Mouse (Mus musculus) common myeloid progenitor, adult 5-6 weeks (primary cell): ENCODE data around the gene Rrp8. TPM values are rescaled to one million over a fixed set of nuclear protein-coding genes. Genes with fewer than 3 reads are reported as not detected.

Experiments used
- ATAC-seq: replicated peaks from 2 replicates; pipeline ENCODE4 v1.8.0; 2016; ENCODE audit warnings: low read depth, mild to moderate bottlenecking, moderate TSS enrichment, inconsistent platforms; ENCODE audit not compliant: poor library complexity, severe bottlenecking
- total RNA-seq: library from RNA; stranded (forward); fragments of 200-1000, 187-1606 nt; gene quantifications from 2 replicates; pipeline ENCODE4 v1.2.3, GENCODE M21; 2017

Gene Rrp8
- total RNA-seq, 1 experiment from 2014 or later = 26.5 TPM

DNA sequence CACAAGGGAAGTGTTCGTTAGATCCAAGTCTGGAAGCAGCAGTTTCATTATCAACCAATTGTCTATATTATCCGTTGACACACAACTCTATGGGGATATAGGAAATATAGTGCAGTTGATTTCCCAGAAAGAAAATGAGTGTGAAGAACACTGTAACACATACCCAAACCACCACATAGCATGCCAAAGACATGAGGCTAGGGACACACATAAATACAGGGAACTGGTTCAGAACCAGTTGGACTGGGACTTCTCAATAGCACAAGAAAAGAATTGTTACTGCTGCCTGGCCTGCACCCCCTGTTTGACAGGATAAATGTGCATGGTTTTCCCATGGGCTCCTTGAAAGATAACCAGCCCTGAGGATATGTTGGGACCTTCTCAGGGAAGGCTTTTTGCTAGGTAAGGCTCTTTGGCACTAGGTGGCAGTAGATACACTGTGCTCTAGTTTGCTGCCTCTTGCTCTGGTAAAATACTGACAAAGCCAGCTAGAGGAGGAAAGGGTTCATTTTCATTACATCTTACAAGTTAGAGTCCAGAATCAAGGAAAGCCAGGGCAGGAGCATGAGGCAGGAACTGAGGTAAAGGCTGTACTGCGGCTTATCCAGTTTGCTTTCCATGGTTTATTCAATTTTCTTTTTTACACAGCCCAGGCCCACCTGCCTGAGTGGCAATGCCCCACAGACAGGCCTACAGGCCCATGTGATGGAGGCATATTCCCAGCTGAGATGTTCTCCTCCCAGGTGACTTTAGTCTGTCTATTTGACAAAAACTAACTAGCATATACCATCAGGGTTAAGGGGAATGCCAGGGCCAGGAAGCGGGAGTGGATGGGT lies 10.8 kb downstream of the Rrp8 start:
- peak; percentile 87 for ATAC-seq

DNA sequence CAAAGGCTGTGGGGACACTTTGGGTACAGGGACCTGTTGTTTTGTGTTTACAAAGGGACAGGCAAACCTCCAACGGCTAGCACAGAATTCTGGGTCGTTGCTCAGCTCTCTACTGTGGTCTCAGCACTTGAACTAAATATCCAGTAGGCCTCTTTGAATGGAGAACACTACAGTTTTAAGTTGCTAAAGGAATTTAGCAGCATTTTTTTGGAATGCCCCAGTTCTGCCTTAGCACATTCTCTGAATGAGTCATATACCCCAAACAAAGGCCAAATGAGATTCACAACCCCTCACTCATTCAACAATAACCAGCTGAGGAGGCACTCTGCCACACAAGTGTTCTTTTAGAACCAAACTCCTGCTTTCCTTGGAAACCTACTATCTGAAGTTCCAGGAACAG lies 15.3 kb downstream of the Rrp8 start:
- no peak for ATAC-seq

DNA sequence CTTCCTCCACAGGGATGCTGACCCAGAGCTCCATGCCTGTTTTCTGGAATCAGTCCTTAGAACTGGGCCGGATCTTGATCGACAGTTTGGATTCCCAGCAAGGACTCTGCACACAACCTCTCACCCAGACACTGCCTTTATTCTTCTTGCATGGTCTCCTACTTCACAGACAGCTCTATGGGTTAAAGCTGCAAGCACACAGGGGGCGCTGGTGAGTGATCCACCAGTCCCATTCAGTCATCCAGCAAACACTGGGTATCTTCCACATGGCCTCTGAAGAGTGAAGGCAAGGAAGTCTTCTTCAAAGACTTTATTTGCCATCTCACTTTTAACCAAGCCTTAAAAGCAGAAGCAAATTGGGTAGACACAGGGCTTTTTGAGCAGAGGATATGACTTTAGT lies 21.8 kb downstream of the Rrp8 start:
- ATAC-seq = peak; percentile 60; the same call in 1 of the 2 replicates

DNA sequence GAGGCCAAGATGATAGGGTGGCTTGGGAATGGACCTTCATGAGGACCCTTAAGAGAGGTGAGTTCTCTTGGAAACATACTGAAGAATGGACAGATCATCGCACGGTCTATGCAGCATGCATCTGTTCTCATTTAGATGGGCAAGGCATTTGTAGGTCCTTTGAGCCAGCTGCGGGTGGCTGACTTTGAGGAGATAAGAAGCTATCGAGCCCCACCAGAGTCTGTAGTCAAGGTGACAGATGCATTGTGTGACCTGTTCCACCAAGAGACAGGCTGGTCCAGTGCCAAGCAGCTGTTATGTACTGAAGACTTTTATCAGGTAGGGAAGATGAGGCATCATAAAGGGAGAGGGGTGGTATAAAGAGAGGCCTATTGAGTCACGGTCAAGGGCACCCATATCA lies 28.5 kb downstream of the Rrp8 start:
- peak; percentile 50; the same call in 1 of the 2 replicates for ATAC-seq

DNA sequence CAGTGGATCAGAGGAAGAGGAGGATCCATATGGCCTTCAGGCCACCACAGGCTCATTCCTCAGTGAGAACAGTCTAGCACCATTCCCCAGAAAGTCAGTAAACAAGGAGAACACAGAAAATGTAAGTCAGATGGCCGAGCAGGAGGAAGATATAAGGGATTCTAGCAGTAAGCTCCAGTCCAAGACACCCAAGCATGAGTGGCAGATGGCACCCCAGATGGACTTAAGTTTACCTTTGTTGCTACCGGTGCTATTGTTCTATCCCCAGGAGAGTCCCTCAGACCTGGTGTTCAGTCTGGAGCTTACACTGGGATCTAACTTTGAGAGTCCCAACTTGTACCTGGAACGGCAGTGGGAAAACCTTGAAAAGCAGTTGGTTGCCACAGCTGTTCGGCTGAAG lies 33.4 kb downstream of the Rrp8 start:
- ATAC-seq = no peak

DNA sequence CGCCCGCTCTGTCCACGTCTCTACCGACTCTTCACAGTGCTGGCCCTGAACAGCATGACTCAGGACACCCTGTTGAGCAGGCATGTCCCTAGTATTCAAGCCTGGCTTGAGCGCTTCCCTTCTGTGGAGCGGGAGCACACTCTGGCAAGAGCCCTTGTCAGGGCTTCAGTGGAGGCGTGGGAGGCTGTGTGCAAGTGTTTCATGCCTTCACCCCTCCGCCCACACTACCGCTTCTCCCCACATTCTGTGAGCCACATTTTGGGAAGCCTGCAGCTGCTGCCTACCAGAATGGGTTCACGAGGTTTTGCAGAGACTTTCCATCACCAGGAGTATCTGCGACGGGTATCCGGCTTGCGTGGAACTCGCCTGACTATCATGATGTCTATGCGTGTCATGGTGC lies 34.0 kb downstream of the Rrp8 start:
- ATAC-seq = no peak

DNA sequence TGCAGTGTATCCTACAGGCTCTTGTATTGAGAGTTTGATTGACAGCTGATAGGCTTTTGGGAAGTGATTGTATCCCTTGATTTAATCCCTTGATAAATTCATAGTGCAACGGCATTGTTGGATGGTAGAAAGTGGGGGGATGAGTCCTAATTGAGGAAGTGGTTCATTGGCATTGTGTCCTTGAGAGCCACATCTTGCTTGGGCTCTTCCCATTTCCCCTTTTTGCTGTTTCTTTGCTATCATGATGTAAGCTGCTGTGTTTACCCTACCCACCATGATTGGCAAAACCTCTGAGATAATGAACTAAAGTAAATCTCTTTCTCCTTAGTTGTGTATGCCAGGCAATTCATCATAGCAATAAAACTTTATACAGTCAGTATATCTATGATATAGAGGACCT lies 46.3 kb downstream of the Rrp8 start:
- peak; percentile 92 for ATAC-seq

DNA sequence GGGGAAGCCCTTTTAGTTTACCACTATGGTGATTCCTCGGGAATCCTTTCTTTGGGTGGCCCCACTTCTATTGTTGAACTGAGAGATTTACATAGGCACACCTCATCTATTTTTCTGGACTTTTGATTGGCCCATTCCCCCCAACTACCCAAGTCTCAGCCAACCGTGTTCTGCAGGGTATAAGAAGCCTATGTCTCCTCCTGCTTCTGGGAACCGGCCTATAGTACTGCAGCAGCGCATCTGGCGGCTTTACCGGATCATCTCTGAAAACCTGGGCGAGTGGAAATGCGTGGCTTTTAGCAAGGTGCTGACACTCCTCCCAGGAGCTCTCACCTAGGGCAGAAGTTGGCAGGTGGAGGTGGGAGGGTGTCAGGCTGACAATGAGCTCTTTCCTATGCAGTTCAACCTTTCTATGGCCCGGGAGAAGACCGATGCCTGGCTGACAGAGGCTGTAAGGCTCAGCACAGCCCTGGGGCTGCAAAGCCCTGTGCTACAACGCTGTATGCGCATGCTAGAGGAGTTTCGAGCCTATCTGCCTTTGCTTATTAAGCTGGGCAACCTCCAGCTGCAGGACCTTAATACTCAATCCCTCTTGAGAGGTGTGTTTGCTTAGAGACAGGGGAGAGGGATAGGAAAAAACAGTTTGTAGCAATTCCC lies 51.5 kb downstream of the Rrp8 start:
- no peak for ATAC-seq

Other genes with a start within 250 kb of the Rrp8 start
- 22.7 and 28.7 TPM in 2 replicates for gene Smpd1, start 183.0 kb downstream of the Rrp8 start, total RNA-seq
- 0.64 TPM in 1 of 2 replicates, not detected in the other for gene Apbb1, start 155.7 kb downstream of the Rrp8 start, total RNA-seq
- not detected in 2 replicates for gene Hpx, start 137.2 kb downstream of the Rrp8 start, total RNA-seq
- gene Trim3, start 103.8 kb downstream of the Rrp8 start, total RNA-seq = 5.4 and 6.4 TPM in 2 replicates
- 73.5 and 75.4 TPM in 2 replicates for gene Timm10b, start 97.3 kb downstream of the Rrp8 start, total RNA-seq
- 28.3 and 30.8 TPM in 2 replicates for gene Arfip2, start 97.0 kb downstream of the Rrp8 start, total RNA-seq
- 0.15 and 9.0 TPM in 2 replicates for gene Gm45799, start 96.8 kb downstream of the Rrp8 start, total RNA-seq
- gene Dnhd1, start 86.6 kb downstream of the Rrp8 start, total RNA-seq = 1.5 and 3.0 TPM in 2 replicates
- 100 and 110 TPM in 2 replicates for gene Ilk, start 793 bp downstream of the Rrp8 start, total RNA-seq
- gene Taf10, start 7.0 kb upstream of the Rrp8 start, total RNA-seq = 179 and 220 TPM in 2 replicates
- 18.3 and 25.7 TPM in 2 replicates for gene Tpp1, start 14.8 kb upstream of the Rrp8 start, total RNA-seq
- gene Dchs1, start 50.3 kb upstream of the Rrp8 start, total RNA-seq = 0.18 TPM in 1 of 2 replicates, not detected in the other
- 27.6 and 53.7 TPM in 2 replicates for gene Mrpl17, start 73.7 kb upstream of the Rrp8 start, total RNA-seq
- 112 and 122 TPM in 2 replicates for gene Gm4070, start 216.6 kb upstream of the Rrp8 start, total RNA-seq